Mouse (Mus musculus): ENCODE measurements at regions not wholly inside any gene's neighbourhood (a gene's known extent, or its start where the extent isn't known, plus 50 kb on each side); places are given as distances from the start of the nearest gene placed in this dataset.

DNA sequence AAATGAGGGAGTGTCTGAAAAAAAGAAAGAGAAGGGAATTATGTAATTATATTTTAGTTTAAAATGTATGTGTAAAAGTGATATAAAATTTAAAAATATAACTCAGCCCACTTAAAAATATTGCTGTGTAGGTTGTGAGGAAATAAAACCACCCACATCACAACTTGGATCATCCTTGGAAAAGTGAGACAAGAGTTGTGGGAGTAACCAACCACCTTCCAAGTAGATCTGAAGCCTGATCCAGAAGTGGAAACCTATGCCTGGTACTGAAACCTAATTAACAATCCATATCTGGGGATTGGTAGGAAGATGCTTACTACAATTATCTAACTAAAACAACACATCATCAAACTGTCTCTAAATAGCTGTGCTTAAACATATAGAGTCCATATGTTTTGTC lies 743.1 kb downstream of the Stim2 start:
- DNase-seq (ENCODE audit: low spot score in 2 of 2), result no peak

DNA sequence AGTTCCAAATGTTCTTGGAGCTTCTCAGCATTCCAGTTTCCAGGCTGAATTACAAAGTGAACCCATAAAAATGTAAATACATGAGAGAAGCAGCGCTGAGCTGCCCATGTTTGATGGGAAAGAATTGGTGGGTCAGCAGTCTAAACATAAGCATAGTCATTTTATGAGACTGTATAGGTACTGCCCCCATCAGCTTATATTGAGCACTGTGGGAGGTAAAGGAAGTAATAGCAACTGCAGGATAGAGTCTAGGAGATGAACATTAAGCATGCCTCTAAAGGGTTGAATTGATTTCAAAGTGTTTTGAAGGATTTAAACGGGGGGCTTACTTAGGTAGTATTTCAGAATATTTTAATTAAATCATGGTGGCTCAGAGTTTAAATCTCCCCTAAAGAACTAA lies 748.7 kb downstream of the Stim2 start:
- DNase-seq (ENCODE audit: low spot score in 2 of 2), result no peak

DNA sequence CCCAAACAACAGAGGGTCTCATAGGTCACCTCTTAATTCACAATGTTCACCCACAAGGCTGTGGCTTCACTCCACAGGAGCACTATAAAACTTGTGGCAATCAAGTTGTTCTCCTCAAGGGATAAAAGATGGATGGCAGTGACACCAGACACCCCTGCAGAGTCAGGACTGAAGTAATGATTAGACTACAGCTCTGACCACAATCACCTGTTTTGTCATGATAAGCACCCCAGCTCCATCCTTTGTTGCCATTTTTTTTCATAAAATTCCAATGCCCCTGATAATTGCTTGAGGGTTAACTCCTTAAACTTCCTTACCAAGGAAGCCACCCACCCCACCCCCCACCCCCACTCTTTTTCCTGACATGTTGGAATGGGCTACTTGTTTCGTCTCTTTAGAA lies 755.1 kb downstream of the Stim2 start:
- no peak for DNase-seq (ENCODE audit: low spot score in 2 of 2)

DNA sequence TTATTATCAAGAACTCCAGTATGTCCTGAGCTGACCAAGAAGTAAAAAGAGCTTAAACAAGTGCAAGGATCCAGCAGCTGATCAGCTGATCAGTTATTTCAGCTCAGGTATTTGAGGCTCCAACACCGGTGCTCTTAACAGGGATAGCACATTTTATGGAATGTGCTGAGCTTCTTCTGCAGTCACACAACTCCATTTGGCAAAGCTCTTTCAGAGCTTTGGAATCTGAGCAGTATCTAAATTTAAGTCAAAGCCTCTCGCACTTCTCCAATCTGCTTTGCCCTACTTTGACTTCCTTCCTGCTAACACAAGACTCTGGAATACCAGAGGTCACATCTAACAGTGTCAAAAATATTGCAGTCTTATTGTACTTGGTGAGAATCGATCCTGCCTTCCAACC lies 761.4 kb downstream of the Stim2 start:
- DNase-seq (ENCODE audit: low spot score in 2 of 2), result no peak

DNA sequence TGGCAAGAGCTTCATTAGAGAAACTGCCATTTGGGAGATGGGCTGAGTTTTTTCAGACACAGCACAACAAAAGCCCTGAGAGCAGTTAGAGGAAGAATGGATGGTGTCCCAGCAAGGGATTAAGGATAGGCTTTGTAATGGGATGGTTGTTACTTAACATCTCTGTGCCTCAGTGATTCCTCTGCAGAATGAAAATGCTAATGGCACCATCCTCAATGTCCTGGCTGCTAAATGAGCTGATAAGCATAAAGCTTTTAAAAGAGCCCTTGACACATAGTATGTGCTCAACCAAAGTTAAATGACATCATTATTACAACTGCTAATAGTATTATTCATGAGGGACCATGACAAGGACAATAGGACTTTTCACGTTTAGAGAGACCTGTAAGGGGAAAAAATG lies 764.7 kb downstream of the Stim2 start:
- no peak for DNase-seq (ENCODE audit: low spot score in 2 of 2)

DNA sequence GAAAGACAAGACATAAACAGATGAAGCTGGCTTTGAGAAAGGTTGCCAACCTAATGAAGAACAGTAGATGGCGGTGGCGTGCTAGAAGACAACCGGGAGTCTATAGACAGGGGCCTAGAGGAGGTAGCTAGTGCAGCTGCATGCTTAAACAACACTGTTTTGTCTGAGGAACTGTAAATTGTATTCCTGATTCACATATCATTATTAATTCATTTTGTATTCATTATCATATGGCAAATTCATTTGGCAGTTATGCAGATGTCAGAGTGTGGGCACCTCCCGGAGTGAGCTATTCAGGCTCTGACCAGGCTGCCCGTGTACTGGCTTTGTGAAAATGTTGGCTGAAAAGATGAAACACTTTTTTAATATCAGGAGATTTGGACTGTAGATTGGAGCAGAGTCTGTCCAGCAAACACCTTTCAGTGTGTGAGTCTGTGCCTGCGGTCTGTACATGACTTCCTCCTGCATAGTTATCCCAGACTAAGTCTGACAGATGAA lies 798.7 kb downstream of the Stim2 start:
- peak in 1 of 2 experiments; percentile 4 for DNase-seq (ENCODE audit: low spot score in 2 of 2)

DNA sequence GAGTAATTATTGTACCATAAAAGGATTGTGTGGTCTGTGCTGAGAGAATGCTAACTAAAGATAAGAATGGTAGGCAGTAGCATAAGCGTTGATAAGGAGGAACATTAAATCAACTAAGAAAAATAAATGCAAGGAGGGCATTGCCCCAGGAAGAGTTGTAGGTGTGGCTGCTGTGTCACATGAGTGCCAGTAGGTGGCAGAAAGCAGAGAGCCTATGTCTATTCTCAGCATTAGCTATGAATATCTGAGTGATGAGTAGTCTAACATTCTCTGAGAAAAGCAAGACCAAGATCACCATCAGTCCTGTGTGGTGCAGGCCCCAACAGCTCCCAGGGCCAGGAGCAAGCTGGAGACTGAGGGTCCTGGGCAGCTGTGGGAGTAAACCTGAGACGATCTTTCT lies 828.8 kb downstream of the Stim2 start:
- DNase-seq (ENCODE audit: low spot score in 2 of 2), result no peak

All from gastrocnemius, adult 8-10 months (tissue).